Mouse (Mus musculus) spleen, adult 2 months (tissue): ENCODE data around the gene Hmg20a. TPM values are rescaled to one million over a fixed set of nuclear protein-coding genes. Genes with fewer than 3 reads are reported as not detected.

Experiments used
- DNase-seq, 2 experiments: peaks; one replicate each; pipeline versions ENCODE4 v3.0.0 to v3.0.0-alpha.2; 2012 to 2021; ENCODE audit warnings: low spot score in 2 of 2, low read depth in 1 of 2
- H3K27ac ChIP-seq: fragments of 200-500 bp; 2 replicates; pipeline ENCODE4 v1.5.1; 2012; ENCODE audit warnings: low read length, inconsistent platforms; ENCODE audit not compliant: insufficient read depth
- H3K27me3 ChIP-seq: fragments of 200-500 bp; 2 replicates; pipeline ENCODE4 v1.6.1; 2012; ENCODE audit warnings: mild to moderate bottlenecking, moderate library complexity, low read length, inconsistent platforms; ENCODE audit not compliant: control insufficient read depth, insufficient read depth
- H3K36me3 ChIP-seq: fragments of 200-500 bp; 2 replicates; pipeline ENCODE4 v1.6.1; 2012; ENCODE audit warnings: mild to moderate bottlenecking, low read length, inconsistent platforms; ENCODE audit not compliant: control insufficient read depth, insufficient read depth
- H3K4me1 ChIP-seq: fragments of 200-500 bp; 2 replicates; pipeline ENCODE4 v1.6.1; 2011; ENCODE audit warnings: inconsistent platforms; ENCODE audit not compliant: control insufficient read depth, insufficient read depth, insufficient read length
- H3K4me3 ChIP-seq: fragments of 200-500 bp; 2 replicates; pipeline ENCODE4 v1.5.1; 2011; ENCODE audit warnings: mild to moderate bottlenecking, inconsistent platforms; ENCODE audit not compliant: insufficient read depth, insufficient read length; ENCODE audit errors: extremely low read depth
- CTCF ChIP-seq: fragments of 200-500 bp; IDR thresholded peaks from 2 replicates; pipeline ENCODE4 v1.5.1; 2011; ENCODE audit warnings: mild to moderate bottlenecking, inconsistent platforms; ENCODE audit not compliant: insufficient read depth, insufficient read length, insufficient replicate concordance; ENCODE audit errors: extremely low read depth
- POLR2A ChIP-seq: fragments of 200-500 bp; IDR thresholded peaks from 2 replicates; pipeline ENCODE4 v1.6.1; 2011; ENCODE audit warnings: low read depth, low read length, inconsistent platforms
- WGBS: fragments of 180-500 bp; shearing (Covaris S2); methylation state at CpG from one replicate; pipeline ENCODE4 v1.1.7; 2018; 5-methylcytosine and 5-hydroxymethylcytosine counted together
- polyA plus RNA-seq: library from polyadenylated mRNA; depleted of rRNA; stranded (reverse); fragments of >200 nt; gene quantifications from 2 replicates; pipeline ENCODE4 v1.2.3, GENCODE M21; 2012

Gene Hmg20a
- polyA plus RNA-seq, 1 experiment, result 17.6 TPM

DNA sequence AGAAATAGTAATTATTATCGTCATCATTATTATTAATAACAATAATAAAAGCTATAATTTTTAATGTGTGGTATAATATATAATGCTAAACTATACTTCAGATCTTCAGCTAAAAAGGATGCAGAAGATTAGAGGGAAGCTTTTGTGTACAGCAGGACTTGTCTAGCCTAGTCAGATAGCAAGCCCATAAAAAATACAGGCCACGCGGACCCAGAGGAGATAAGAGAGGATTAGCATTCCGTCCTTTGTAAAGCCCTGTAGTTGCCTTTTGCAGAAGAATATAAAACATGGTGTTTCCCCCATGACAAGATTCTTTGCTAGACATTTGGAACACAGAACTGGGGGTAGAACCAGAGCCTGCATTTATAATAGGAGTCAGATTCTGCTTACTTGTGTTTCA lies 13.8 kb upstream of the Hmg20a start:
- H3K4me1 ChIP-seq, result 0 out of 2 replicates have a peak, but pooled peaks cover 1% of the 10 kb centered on the region
- TF ChIP-seq CTCF (no peak), POLR2A (no peak)

GRCm38 (mm10) chr9:56409928-56410327 lies 8.5 kb upstream of the Hmg20a start:
- Histone ChIP-seq H3K27ac (no peak overlapping the region), H3K27me3 (no peaks in the 10 kb centered on the region), H3K4me3 (no peak overlapping the region), H3K4me1 (no peaks in the 10 kb centered on the region), H3K36me3 (no peaks in the 10 kb centered on the region)
- DNase-seq, result no peak
- no peak for TF ChIP-seq CTCF
- 83% methylated on average over 2 of the region's 2 CpGs for WGBS

More for the DNA sequence above, 13.8 kb upstream of the Hmg20a start:
- no peak for DNase-seq
- H3K4me3 ChIP-seq, result no peak overlapping the region
- H3K36me3 ChIP-seq, result no peaks in the 10 kb centered on the region; the same call in 1 of the 2 replicates
- no peaks in the 10 kb centered on the region for H3K27me3 ChIP-seq
- no peak overlapping the region for H3K27ac ChIP-seq
- WGBS, result 84% methylated on average over 4 of the region's 4 CpGs

DNA sequence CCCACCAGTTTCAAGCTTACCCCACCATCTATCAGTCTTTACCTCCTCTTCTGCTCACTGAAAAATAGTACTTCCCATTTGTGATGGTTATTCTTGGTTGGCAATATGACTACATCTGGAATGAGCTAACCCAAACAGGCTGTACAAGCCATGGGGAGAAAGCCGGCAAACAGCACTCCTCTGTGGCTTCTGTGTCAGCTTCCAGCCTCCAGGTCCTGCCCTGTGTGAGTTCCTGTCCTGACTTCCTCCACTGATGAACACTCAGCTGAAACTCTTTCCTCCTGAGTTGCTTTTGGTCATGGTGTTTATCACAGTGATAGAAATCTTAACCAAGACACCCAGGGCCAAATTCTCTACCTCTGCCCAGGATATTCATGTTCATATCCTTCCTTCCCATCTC lies 5.7 kb upstream of the Hmg20a start:
- DNase-seq, result no peak
- H3K27ac ChIP-seq, result no peak overlapping the region
- WGBS, result 14% methylated on average over 1 of the region's 1 CpGs

DNA sequence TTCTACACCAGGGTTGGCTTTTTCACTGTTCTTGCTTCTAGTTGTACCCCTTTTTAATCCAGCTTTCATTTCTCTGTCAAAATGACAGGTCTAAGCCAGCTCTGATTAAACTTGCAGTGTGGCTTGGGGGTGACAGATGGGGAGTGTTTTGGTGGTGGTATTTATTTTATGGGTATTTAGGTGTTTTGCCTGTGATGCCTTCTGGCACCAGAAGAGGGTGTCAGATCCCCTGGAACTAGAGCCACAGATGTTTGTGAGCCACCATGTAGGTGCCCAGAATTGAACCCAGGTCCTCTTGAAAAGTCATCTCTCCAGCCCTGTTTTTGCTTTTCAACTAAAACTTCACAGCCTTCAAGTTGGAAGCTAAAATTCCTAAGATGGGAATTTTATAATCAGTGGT lies 4.1 kb upstream of the Hmg20a start:
- no peaks in the 10 kb centered on the region for H3K27me3 ChIP-seq
- H3K36me3 ChIP-seq, result no peaks in the 10 kb centered on the region
- H3K4me3 ChIP-seq, result no peak overlapping the region
- no peak for DNase-seq
- TF ChIP-seq POLR2A (no peak), CTCF (no peak)
- peaks cover 6% of the 10 kb centered on the region; the same call in 1 of the 2 replicates for H3K4me1 ChIP-seq
- H3K27ac ChIP-seq, result no peak overlapping the region

More for the DNA sequence above, 5.7 kb upstream of the Hmg20a start:
- Histone ChIP-seq H3K27me3 (no peaks in the 10 kb centered on the region), H3K4me1 (peaks cover 6% of the 10 kb centered on the region; the same call in 1 of the 2 replicates), H3K4me3 (no peak overlapping the region), H3K36me3 (no peaks in the 10 kb centered on the region)
- TF ChIP-seq POLR2A (no peak), CTCF (no peak)

GRCm38 (mm10) chr9:56415393-56415792 lies 3.0 kb upstream of the Hmg20a start:
- peaks cover 6% of the 10 kb centered on the region for H3K4me1 ChIP-seq
- no peaks in the 10 kb centered on the region for H3K36me3 ChIP-seq
- 84% methylated on average over 1 of the region's 1 CpGs for WGBS
- H3K27ac ChIP-seq, result no peak overlapping the region
- TF ChIP-seq POLR2A (no peak), CTCF (no peak)
- no peak overlapping the region for H3K4me3 ChIP-seq
- no peak for DNase-seq
- H3K27me3 ChIP-seq, result no peaks in the 10 kb centered on the region

DNA sequence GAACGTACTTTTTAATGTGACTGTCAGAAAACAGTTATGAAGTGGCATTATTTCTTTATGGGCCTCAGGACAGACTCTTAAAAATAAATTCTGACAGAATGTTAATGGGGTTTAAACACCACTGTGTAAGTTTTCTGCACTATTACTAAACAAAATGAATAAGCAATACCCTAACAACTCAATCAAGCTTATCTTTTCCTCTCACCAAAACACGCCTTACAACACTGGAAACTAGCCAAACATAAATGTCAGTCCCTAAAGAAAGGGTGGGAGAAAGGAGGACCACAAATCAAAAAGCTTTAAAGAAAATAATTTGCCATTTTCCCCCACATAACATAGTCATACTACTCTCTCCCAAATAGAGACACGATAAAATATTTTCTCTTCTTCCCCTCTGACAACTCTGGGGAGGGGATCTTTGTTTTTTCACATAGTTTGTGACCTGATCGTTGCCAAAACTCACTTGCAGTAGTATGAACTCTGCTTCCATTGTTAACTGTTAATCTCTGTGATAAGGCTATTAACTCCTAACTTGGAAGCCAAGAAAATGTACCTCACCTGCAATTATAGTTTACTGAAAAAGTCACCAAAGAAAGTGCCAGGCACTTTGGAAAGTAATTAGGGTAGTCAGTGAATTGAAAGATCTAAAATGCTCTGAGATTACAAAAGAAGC lies 2.3 kb upstream of the Hmg20a start:
- DNase-seq, result no peak
- no peaks in the 10 kb centered on the region for H3K36me3 ChIP-seq
- WGBS, result 63% methylated on average over 4 of the region's 4 CpGs
- no peak for TF ChIP-seq CTCF
- no peak for TF ChIP-seq POLR2A
- no peak overlapping the region for H3K4me3 ChIP-seq
- H3K4me1 ChIP-seq, result peaks cover 9% of the 10 kb centered on the region
- no peaks in the 10 kb centered on the region for H3K27me3 ChIP-seq
- H3K27ac ChIP-seq, result no peak overlapping the region

- Histone ChIP-seq H3K27me3 (no peaks in the 10 kb centered on the region), H3K4me1 (peaks cover 9% of the 10 kb centered on the region), H3K27ac (peak overlapping the region; percentile 89), H3K36me3 (no peaks in the 10 kb centered on the region), H3K4me3 (peak overlapping the region; percentile 84)
- TF ChIP-seq CTCF (peak; percentile 40; the same call in 1 of the 2 replicates), POLR2A (no peak)
- WGBS, result under 1% methylated on average over 40 of the region's 40 CpGs
- peak; percentile 48 to 84 for DNase-seq
These were observed 928 bp upstream of the Hmg20a start for GRCm38 (mm10) chr9:56417415-56417947.
